Mouse (Mus musculus): ENCODE measurements around the gene Slc37a3.
"Not testable (repeated sequence)": the region's sequence is repeated elsewhere in the genome, so short reads cannot be mapped to it uniquely, and the experiment has no call there.

Slc37a3 gene

DNA sequence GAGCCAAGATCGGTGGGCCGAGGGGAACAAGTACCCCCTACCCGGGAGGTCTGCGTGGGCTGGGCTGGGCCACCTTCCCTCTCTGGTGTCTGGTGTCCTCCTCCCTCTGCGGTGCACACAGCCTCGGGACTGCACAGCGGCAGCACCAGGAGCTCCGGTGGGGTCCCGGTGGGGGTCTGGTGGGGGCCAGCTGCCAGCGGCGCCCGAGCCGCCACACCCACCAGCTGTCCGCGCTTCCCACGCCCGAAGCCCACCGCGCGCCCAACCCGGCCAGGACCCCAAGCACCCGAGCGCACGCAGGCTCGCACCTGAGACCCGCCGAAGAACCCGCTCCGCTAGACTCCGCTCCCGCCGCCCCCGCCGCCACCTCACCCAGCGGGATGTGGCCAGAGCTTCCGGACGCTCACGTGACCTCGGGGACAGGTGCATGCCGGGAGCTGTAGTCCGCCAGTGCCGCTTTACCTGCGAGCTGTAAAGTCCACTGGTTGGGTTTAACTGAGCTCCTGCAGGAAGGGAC lies at the start of gene Slc37a3:
Gene Slc37a3 (minus strand): TSS at position 365 of the 517 bp plus-strand sequence.
- peak; percentile 90 for DNase-seq

DNA sequence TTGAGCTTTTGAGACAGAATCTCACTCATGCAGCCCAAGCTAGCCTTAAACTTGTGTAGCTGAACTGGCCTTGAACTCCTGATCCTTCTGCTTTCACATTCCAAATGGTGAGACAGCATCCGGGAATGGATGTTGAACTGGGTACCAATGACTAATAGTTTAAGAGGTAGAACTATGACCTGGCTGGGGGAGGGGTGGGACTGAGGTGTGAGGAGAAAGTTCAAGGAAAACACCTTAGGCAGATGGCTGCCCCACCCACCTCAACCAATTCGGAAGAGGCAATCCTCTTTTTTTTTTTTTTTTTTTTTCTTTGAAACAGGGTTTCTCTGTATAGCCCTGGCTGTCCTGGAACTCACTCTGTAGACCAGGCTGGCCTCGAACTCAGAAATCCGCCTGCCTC lies 49.2 kb upstream of the Slc37a3 start:
- no peak for DNase-seq

- DNase-seq, result no peak
Measured at GRCm38 (mm10) chr6:39425181-39425580, 47.7 kb upstream of the Slc37a3 start.

DNA sequence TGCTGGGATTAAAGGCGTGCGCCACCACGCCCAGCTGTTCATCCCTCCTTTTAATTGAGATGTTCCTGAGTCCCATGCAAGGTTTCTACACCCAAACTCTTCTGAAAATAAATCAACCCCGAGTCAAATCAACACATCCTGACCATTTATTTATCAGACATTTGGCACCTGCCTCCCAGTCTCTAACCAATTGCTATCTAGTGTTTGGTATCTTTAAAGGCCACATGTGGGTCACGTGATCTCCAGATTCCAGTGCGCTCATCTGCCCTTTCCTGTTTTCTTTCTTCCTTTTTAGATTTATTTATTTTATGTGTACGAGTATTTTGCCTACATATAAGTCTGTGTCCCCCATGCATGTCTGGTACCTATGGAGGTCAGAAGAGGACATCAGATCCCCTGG lies 46.2 kb upstream of the Slc37a3 start:
- no peak for DNase-seq

GRCm38 (mm10) chr6:39423130-39423551 lies 45.7 kb upstream of the Slc37a3 start:
- no peak for DNase-seq

DNA sequence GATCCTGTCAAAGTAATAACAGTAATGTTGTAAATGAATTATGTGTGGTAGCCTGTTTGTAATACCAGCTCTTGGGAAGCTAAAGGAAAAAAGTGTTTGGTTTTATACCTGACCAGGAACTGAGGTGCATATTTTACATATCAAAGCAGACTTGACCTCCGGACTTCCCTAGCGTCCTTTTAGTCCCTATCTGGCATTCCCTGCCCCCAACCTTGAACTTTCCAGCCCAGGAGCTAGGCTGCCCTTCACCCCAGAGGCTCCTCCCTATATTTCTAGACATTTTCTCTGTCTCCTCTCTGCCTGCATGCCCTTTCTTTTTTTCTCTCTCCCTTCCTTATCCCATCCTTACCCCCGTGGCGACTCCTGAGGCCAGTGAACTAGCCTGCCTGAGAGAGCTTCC lies 43.4 kb upstream of the Slc37a3 start:
- DNase-seq, result no peak

DNA sequence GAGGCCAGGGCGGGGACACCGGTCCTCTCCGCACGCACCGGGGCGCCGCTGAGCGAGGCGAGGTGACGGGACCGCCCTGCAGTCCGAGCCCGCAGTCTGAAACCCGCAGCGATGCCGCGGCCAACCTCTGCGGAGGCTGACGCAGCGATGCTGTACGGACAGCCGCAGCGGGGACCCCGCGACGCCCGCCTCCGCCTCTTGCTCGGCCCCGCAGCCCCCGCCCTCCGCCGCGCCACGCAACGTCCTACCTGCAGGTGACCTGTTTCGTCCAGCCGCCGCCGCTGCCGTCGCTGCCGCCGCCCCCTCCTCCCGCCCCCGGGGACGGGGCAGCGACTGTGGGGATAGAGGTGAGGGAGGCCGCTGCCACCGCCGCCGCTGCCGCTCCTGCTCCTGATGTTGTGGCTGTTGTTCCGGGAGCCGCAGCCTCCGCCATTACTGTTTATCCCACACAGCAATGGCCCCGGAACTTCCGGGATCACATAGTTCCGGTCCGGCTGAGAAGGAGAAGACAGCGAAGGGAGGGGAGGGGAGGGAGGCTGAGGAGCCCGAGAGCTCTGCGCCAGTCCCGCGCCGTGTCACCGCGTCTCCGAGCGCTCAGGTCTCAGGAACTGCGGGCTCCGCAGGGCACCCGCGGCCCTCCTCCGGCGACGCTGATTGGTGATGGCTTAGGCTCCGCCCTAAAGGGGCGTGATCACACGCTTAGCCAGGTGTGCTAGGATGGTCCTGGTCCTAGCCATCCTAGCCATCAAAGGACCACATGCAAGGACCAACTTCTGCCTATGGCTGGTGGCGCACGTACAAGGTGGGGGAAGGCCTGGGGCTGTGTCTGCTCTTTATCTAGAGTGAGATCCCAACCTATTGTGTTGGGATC lies 42.6 kb upstream of the Slc37a3 start, which contains the start of gene Mkrn1:
Gene Mkrn1 (minus strand): TSS at position 612 of the 871 bp plus-strand sequence.
- peak; percentile 85 for DNase-seq

DNA sequence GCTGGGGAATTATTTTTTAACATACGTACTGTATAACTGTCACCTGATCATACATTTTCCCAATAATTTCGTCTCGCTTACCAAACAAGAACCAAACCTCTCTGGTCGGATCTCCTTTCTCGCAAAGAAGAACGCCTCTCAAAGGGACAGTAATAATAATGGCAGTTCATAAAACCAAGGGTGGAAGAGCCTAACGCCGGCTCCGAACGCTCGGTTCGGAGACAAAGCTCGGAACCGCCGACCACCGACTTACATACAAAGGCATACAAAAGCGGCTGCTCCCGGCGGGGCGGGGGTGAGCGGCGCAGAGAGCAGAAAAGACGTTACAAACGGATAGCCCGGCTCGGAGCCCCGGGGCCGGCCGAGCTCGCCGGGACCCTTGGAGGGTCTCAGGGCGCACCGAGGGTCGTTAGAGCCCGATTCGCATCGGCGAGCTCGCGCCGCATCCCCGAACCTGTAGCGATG lies 41.9 kb upstream of the Slc37a3 start:
- peak; percentile 40 for DNase-seq

DNA sequence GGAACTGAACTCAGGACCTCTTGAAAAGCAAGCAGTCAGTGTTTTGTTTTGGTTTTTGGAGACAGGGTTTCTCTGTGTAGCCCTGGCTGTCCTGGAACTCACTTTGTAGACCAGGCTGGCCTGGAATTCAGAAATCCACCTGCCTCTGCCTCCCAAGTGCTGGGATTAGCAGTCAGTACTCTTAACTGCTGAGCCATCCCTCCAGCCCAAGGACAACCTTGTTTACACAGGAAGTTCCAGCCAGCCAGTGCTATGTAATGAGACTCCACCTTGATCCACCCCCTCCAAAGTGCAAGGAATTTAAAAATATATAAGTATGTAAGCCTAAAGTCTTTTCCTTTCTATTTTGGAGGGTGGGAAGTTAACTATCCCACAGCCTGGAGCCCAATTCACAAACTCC lies 39.2 kb upstream of the Slc37a3 start:
- DNase-seq, result not testable (repeated sequence)

DNA sequence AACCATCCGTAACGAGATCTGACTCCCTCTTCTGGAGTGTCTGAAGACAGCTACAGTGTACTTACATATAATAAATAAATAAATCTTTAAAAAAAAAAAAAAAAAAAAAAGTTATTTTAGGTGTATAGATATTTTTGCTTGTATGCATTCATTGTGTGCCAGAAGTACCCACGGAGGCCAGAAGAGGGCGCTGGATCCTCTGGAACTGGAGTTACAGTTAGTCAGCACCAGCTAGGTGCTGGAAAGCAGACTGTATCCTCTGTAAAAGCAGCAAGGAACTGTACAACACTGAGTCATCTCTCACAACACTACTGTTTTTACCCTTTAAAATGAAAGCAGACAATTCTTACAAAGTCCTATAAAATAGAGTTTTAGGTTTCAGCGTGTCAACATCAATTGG lies 38.3 kb upstream of the Slc37a3 start:
- peak; percentile 76 for DNase-seq

DNA sequence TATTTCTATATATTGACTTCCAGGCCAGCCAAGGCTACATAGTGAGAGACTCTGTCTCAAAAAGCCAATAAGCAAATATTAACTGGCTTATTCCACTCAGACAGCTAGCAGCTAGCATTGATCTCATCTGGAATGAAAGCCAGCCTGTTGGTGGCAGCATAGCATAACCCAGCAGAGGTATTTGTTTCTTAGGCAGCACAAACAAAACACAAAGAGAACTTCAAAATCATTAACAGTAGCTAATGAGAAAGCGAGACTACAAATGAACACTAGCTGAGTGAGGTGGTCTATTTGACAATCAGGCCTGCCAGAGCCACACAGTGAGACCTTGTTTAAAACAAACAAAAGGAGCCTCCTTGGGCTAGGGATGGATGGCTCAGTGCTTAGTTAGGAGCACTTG lies 36.6 kb upstream of the Slc37a3 start:
- DNase-seq, result peak; percentile 43

DNA sequence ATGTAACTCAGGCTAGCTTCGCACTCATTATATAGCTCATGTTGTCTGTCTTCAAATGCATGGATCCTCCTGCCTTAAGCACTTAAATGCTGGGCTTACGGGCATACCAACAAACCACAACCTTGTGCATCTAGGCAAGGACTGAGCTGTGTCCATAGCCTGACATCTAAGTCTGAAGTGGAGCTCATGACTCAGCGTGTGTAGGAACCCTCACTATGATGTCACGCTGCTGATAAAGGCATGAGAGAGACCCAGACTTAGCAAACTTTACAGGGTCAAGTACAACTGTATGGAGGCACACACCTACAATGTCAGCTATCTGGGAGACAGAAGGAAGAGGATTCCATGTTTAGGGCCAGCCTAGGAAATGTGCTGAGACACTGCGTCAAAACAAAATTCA lies 29.0 kb upstream of the Slc37a3 start:
- no peak for DNase-seq

- DNase-seq, result no peak
Measured at GRCm38 (mm10) chr6:39403136-39403535, 25.7 kb upstream of the Slc37a3 start.

DNA sequence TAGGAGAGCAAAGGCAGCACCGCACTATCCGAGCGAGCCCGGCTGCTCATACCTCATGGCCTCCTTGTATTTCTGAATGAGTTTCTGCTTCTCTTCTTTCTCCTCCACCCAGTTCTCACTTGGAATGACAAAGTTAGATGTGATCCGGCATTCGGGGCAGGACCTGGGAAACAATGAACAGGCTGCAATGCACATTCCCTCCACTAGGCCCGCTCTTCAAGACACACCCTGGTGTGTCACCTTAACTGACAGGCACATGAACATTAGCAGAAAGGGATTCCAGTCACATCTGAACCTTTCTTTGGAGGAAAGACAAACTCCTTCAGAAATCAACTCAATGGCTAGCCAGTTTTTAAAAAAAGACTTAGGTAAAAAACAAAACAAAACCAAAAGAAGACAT lies 22.9 kb upstream of the Slc37a3 start:
- DNase-seq, result peak; percentile 50

GRCm38 (mm10) chr6:39398342-39398741 lies 20.9 kb upstream of the Slc37a3 start:
- no peak for DNase-seq

- DNase-seq, result no peak
Measured at GRCm38 (mm10) chr6:39397046-39397445, 19.6 kb upstream of the Slc37a3 start.

- DNase-seq, result no peak
Measured at GRCm38 (mm10) chr6:39395916-39396315, 18.4 kb upstream of the Slc37a3 start.

DNA sequence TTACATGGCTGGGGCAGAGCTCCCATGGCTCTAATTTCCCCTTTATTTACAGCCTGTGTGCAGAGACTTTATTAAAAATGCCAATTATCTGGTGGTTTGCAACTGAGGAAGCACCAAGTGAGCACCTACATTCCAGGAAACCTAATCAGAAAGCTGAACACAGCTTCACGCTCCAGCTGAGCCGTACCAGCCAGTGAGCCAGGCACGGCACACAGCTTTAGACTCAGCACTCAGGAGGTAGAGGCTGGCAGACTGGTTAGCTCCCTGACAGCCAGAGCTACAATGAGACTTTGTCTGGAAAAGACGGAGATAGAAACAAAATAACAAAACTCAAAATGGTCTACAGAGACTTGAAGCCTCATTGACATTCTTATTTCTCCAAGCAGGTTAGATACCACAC lies 18.0 kb upstream of the Slc37a3 start:
- no peak for DNase-seq

GRCm38 (mm10) chr6:39389988-39390387 lies 12.5 kb upstream of the Slc37a3 start:
- DNase-seq, result no peak

DNA sequence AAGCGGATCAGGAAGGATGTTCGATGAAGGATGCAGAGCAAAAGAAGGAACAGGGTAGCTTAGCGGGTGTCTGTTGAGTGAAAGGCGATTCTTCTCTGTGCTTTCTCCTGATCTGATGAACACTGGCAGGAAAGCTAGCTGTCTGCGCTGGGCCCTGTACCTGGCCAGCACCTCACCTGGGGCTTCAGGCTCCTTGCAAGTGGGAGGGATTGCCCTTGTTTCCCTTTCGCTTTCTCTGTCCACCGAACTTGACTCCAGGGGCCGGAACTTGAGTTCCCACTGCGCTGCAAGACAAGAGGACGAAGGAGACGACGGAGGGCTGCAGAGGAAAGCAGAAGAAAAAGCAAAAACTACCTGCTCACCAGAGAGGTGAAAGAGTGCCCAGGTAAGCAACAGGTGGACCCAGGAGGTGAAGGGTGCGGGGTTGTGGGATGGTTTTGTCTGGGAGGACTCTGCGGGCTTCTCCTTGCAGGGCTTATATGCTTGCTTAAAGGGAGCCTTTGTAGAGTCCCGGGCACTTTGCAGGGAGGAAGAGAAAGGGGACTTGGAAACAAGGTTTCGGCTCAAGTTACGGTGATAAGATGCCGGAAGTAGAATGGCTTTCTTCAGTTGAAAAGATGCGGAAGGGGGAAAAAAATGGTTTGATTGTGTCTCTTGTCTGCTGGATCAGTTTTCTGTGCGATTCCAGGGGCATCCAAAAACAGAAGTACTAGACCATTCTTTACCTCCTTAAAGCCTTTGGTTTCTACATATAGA lies 3.8 kb upstream of the Slc37a3 start, which contains the start of gene Rab19:
Gene Rab19 (plus strand): TSS at position 51 of the 756 bp plus-strand sequence.
- DNase-seq, result peak; percentile 61

- DNase-seq, result no peak
Measured at GRCm38 (mm10) chr6:39380276-39380675, 2.8 kb upstream of the Slc37a3 start.

DNA sequence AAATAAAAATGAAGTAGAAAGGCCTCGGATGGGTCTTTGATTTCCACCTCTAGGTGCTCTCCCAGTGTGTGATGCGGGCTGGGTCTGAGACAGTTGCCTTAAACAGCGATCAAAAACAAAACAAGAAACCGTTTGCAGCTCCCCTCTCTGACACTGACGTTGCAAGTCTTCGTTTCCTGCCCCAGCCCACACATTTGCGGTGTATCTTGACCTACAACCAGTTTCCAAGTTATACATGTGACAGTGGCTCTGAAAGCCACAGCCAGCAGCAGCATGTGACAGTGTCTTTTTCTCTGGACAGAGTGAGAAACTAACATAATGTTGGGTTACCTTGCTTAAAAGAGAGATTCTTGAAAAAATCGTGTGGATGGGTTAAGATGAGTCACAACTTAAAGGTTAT lies 2.3 kb upstream of the Slc37a3 start:
- no peak for DNase-seq

- DNase-seq, result no peak
Measured at GRCm38 (mm10) chr6:39379224-39379623, 1.7 kb upstream of the Slc37a3 start.

Measured in kidney, adult 9 months (tissue).